Mouse (Mus musculus): ENCODE measurements around the gene Smim7. TPM values are rescaled to one million over a fixed set of nuclear protein-coding genes. Genes with fewer than 3 reads are reported as not detected.

Smim7 gene
- total RNA-seq, 1 experiment, result 45.2 TPM

DNA sequence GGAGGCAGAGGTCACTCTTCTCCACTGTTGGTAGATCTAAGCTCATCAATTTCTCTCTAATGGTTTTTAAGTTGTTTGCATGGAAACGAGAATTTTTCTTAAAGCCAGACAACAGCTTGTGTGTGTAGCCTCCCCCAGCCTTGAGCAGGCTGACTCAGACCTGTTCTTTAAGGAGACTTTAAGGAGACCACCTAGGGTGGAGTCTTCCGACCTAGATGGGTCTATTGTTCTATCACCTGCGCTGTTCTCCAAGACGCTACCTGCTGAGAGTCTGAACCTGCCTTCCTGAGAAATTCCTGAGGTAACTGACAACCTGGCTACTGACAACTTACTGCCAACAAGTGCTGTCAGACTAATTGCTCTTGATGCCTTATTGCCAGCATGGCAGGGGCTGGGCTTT is 15.1 kb downstream of the Smim7 start:
- H3K27ac ChIP-seq (ENCODE audit: insufficient read depth, low read depth, low read length, poor library complexity, severe bottlenecking), result no peak overlapping the region; the same call in 1 of the 2 replicates
- in situ Hi-C loops (cut with MboI; ENCODE audit: low sequenced_read_pairs in 2 of 2, unreplicated experiment in 2 of 2), result no loop called here

DNA sequence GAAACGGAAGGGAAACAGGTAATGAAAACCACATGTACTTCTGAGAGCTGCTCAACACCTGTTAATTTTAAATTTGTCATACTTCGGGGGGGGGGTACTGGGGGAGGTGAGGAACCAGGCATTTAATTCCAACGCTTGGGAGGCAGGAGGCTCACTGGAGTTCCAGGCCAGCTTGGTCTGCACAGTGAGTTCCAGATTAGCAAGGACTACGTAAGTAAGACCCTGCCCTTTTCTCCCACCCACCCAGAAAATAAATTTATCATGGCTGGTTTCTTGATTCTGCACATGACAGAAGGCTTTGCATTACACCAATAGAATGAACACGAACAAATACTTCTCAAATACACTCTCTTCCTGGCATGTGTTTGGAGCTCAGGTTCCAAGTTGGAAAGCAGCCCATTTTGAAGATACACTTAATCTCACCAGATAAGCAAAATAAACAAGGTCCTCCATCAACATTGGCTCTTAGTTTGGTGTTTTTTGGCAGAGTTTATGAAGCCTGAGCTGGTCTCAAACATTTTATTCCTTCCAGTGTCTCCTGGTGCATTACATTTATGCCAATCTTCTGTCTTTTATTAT is 21.5 kb downstream of the Smim7 start:
- Histone ChIP-seq H3K27ac (ENCODE audit: insufficient read depth, low read depth, low read length, poor library complexity, severe bottlenecking) (no peak overlapping the region), H3K4me1 (ENCODE audit: control insufficient read depth in 2 of 2, insufficient read depth in 2 of 2, low read length in 2 of 2, poor library complexity in 1 of 2) (peaks cover 6 to 20% of the 10 kb centered on the region in 2 experiments), H3K9ac (ENCODE audit: insufficient read depth, low read depth, low read length, poor library complexity, severe bottlenecking) (peak overlapping the region; percentile 86; the same call in 1 of the 2 replicates), H3K36me3 (ENCODE audit: control insufficient read depth, insufficient read depth, low read length, poor library complexity, severe bottlenecking) (no peaks in the 10 kb centered on the region), H3K4me3 (ENCODE audit: insufficient read depth in 1 of 2, low read depth in 1 of 2, low read length in 2 of 2, poor library complexity in 1 of 2, severe bottlenecking in 1 of 2) (peak overlapping the region; percentile 88 to 94), H3K9me3 (ENCODE audit: control insufficient read depth, insufficient read depth, low read depth, low read length) (no peaks in the 10 kb centered on the region)
- TF ChIP-seq CHD2 (IDR thresholded peaks at IDR 0.05; ENCODE audit: low read depth, low read length) (no peak), HCFC1 (IDR thresholded peaks at IDR 0.05; ENCODE audit: borderline replicate concordance, insufficient read depth, low read length) (no peak)
- DNase-seq (ENCODE audit: low read depth, low spot score), result no peak
- in situ Hi-C loops (cut with MboI; ENCODE audit: low sequenced_read_pairs in 2 of 2, unreplicated experiment in 2 of 2), result no loop called here

More for the DNA sequence above, 15.1 kb downstream of the Smim7 start:
- H3K36me3 ChIP-seq (ENCODE audit: control insufficient read depth, insufficient read depth, low read length, poor library complexity, severe bottlenecking), result peaks cover 2% of the 10 kb centered on the region; the same call in 1 of the 2 replicates
- no peak overlapping the region for H3K9ac ChIP-seq (ENCODE audit: insufficient read depth, low read depth, low read length, poor library complexity, severe bottlenecking)
- peaks cover 13 to 18% of the 10 kb centered on the region in 2 experiments for H3K4me1 ChIP-seq (ENCODE audit: control insufficient read depth in 2 of 2, insufficient read depth in 2 of 2, low read length in 2 of 2, poor library complexity in 1 of 2)
- H3K9me3 ChIP-seq (ENCODE audit: control insufficient read depth, insufficient read depth, low read depth, low read length), result no peaks in the 10 kb centered on the region
- H3K4me3 ChIP-seq (ENCODE audit: insufficient read depth in 1 of 2, low read depth in 1 of 2, low read length in 2 of 2, poor library complexity in 1 of 2, severe bottlenecking in 1 of 2), result no peak overlapping the region
- TF ChIP-seq CHD2 (IDR thresholded peaks at IDR 0.05; ENCODE audit: low read depth, low read length), result no peak
- TF ChIP-seq HCFC1 (IDR thresholded peaks at IDR 0.05; ENCODE audit: borderline replicate concordance, insufficient read depth, low read length), result no peak
- no peak for TF ChIP-seq ZC3H11A (IDR thresholded peaks at IDR 0.05; ENCODE audit: borderline replicate concordance, low read depth, low read length)
- no peak for TF ChIP-seq ZNF384 (IDR thresholded peaks at IDR 0.05; ENCODE audit: low read depth, low read length)
- TF ChIP-seq MAFK (IDR thresholded peaks at IDR 0.05; ENCODE audit: insufficient read depth, low read depth, low read length), result no peak
- peak; percentile 38 for DNase-seq (ENCODE audit: low read depth, low spot score)

DNA sequence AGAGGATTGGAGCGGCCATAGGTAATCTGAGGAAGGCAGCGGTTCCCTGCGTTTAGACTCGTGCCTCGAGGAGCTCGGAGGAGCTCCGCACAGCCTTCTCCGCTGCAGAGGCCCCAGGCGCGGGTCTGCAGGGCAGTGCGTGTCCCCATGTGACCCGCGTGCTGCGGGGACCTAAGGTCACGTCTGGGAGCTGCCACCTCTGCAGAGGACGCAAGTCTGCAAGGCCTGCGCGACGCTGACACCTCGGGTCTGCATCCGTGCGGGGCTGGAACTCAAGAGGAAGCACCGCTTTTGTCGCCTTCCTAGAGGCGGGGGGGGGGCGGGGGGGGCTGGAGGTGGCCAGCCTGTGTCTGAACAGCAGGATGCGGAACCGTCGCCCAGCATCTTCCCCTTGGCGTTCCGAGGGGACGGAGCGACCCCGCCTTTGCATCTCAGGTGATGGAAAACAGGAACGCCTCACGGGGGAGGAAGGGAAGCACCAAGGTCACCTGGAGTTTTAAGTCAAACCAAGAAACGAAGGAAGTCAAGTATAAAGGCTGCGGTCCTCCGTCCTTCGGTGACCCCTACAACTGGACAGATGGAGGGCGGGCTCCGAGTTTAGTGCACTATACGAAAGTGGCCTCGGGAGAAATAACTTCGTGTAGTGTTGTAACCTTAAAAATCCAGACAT is 22.1 kb downstream of the Smim7 start:
- peak overlapping the region; percentile 88 to 94 for H3K4me3 ChIP-seq (ENCODE audit: insufficient read depth in 1 of 2, low read depth in 1 of 2, low read length in 2 of 2, poor library complexity in 1 of 2, severe bottlenecking in 1 of 2)
- DNase-seq (ENCODE audit: low read depth, low spot score), result no peak
- in situ Hi-C loops (cut with MboI; ENCODE audit: low sequenced_read_pairs in 2 of 2, unreplicated experiment in 2 of 2), result no loop called here
- no peaks in the 10 kb centered on the region for H3K9me3 ChIP-seq (ENCODE audit: control insufficient read depth, insufficient read depth, low read depth, low read length)
- peak overlapping the region; percentile 86 for H3K9ac ChIP-seq (ENCODE audit: insufficient read depth, low read depth, low read length, poor library complexity, severe bottlenecking)
- no peak for TF ChIP-seq ZC3H11A (IDR thresholded peaks at IDR 0.05; ENCODE audit: borderline replicate concordance, low read depth, low read length)
- no peak for TF ChIP-seq HCFC1 (IDR thresholded peaks at IDR 0.05; ENCODE audit: borderline replicate concordance, insufficient read depth, low read length)
- H3K27ac ChIP-seq (ENCODE audit: insufficient read depth, low read depth, low read length, poor library complexity, severe bottlenecking), result peak overlapping the region; percentile 79
- H3K4me1 ChIP-seq (ENCODE audit: control insufficient read depth in 2 of 2, insufficient read depth in 2 of 2, low read length in 2 of 2, poor library complexity in 1 of 2), result peaks cover 5 to 16% of the 10 kb centered on the region in 2 experiments
- peaks cover 4% of the 10 kb centered on the region; the same call in 1 of the 2 replicates for H3K36me3 ChIP-seq (ENCODE audit: control insufficient read depth, insufficient read depth, low read length, poor library complexity, severe bottlenecking)

DNA sequence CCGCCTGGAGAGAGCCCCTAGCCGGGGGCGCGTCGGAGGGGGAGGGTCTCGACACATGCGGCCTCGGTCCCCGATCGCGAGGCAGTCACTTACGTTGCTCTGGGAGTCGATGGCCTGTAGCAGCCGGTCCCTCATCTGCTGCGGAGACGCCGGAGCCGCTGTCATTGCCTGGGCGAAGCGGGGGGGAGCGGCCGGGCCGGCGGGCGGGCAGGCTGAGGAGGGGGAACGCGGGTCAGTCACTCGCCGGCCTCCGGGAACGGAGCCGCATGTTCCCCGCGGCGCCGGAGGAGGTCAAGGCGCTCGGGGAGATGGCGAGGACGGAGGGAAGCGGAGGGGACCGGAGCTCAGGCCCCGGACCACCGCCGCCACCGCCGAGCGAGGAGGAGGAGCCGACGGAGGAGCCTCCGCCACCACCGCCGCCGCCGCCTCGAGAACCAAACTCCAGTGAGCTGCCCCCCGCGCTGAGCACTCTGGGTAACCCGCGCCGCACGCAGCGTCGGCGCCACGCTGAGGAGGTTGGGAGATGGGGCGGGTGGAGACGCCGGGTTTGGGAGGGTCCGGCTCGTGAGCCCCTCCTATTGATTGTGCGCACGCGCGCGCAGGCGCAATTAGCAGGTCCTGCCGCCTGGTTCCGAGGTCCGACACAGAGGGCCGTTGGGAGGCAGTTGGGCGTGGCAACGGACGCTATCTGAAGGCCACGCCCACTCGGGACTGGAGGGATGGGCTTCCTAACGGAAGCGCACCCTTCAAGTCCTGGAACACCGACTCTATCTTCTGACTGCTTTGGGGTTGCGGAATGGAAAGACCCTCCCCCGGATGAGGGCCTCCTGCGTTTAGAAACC is 22.9 kb downstream of the Smim7 start, which contains the start of gene Med26:
Gene Med26, minus strand, starts transcription at position 469 of the 842 bp plus-strand sequence.
- H3K9me3 ChIP-seq (ENCODE audit: control insufficient read depth, insufficient read depth, low read depth, low read length), result no peaks in the 10 kb centered on the region
- peak within 1 kb of the TSS; percentile 79 for H3K27ac ChIP-seq (ENCODE audit: insufficient read depth, low read depth, low read length, poor library complexity, severe bottlenecking)
- no peak for TF ChIP-seq HCFC1 (IDR thresholded peaks at IDR 0.05; ENCODE audit: borderline replicate concordance, insufficient read depth, low read length)
- no peak for TF ChIP-seq ZC3H11A (IDR thresholded peaks at IDR 0.05; ENCODE audit: borderline replicate concordance, low read depth, low read length)
- TF ChIP-seq MAFK (IDR thresholded peaks at IDR 0.05; ENCODE audit: insufficient read depth, low read depth, low read length), result no peak
- TF ChIP-seq CHD2 (IDR thresholded peaks at IDR 0.05; ENCODE audit: low read depth, low read length), result no peak
- H3K4me3 ChIP-seq (ENCODE audit: insufficient read depth in 1 of 2, low read depth in 1 of 2, low read length in 2 of 2, poor library complexity in 1 of 2, severe bottlenecking in 1 of 2), result peak within 1 kb of the TSS; percentile 94 to 95
- peak within 1 kb of the TSS; percentile 94 for H3K9ac ChIP-seq (ENCODE audit: insufficient read depth, low read depth, low read length, poor library complexity, severe bottlenecking)
- peaks cover 6% of the 10 kb centered on the region; the same call in 1 of the 2 replicates for H3K36me3 ChIP-seq (ENCODE audit: control insufficient read depth, insufficient read depth, low read length, poor library complexity, severe bottlenecking)
- in situ Hi-C loops (cut with MboI; ENCODE audit: low sequenced_read_pairs in 2 of 2, unreplicated experiment in 2 of 2), result no loop called here
- peak; percentile 99 for DNase-seq (ENCODE audit: low read depth, low spot score)
- H3K4me1 ChIP-seq (ENCODE audit: control insufficient read depth in 2 of 2, insufficient read depth in 2 of 2, low read length in 2 of 2, poor library complexity in 1 of 2), result peaks cover 2 to 13% of the 10 kb centered on the region in 2 experiments; a peak in 3 of 4 replicates

Measured in ES-E14 (cell line).